Mouse (Mus musculus): Measurements from ENCODE around the gene Top1.
A peak's percentile ranks its signal among the peaks of the same experiment; 100 is the strongest.

Top1 gene

DNA sequence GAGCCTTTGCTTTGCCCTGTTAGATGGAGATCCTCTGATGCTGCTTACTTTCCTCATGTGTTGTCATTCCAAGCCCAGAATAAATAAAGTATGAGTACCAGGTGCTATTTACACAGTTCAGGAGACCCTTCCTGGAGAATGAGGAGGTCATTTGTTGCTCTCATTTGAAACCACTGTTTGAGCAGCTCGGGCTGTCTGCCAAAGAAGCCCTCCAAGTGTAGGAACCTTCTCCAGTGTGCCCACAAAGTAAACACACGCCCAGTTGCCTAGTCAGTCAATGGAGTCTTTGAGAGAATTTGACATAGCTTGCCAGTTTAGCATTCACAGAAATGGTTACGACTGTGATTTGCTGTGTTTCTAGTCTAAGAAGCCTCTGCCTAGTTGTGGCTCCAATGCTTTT, 73.1 kb downstream of the Top1 start:
- no peak for DNase-seq (ENCODE audit: low spot score)

DNA sequence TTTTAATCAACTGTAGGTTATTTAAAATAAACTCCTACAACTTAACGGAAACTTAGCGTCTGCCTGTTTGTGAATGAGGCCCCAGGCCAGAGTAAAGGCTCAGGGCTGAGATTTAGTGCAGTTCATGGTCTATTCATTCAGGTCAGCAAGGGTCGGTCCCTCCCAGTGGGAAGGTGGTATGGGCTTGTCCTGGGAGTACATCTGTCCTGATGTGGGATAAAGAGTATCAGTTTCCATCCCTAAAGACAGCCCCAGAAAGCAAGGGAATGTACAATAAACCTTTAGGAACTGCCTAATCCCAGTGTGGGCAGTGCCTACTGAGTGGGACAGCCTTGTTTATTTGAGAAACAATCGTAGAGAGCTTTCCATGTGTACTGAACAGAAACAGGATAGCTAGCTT, 77.0 kb downstream of the Top1 start:
- no peak for DNase-seq (ENCODE audit: low spot score)

DNA sequence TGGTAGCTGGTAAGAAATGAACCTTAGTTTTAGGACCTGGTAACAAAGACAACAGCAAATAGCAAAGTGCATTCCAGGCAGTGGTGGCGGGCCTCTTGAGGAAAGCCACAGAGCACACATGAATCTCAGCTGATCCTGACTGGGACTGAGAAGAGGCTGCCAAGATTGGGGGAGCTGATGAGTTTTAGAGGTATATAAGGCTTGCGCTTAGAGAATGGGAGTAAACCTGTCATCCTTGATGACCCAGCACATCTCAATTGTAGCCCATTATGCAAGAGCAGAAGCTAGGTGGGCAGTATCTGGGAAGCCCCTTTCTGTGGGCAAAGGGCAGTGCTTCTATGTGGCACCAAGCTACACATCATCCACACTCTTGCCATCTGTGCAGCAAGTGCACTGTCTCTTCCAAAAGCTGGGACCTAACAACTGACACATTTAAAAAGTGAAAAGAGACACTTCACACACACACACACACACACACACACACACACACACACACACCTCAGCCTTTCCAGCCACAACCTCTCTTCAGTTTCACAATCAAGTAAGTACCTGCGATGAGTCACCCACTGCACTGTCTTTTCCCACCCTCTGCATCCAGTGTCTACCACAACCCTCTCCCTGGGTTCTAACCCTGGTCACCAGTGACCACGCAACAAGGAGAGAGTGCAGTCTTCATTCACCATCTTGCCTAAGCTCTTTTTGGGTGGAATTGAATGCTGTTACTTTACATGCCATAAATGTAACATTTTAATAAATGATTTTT, 78.1 kb downstream of the Top1 start:
- no peak for DNase-seq (ENCODE audit: low spot score)

DNA sequence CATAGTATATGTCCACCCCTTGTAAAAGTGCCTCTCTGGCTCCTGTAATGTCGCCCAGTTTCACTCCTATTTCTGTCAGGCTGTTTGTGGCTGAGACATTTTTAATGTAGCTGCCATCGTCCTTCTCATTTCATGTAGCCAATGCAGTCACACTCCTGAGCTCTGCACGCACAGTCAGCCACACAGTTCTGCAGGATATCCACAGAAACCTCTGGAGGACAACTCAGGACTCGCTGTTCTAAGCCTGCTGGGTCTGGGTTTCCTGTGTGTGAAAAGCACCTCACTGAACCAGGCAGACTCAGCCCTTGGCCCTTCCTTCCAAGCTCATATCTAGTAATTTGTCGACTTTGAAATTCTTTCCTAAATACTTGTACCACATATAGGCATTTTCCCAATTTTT, 78.8 kb downstream of the Top1 start:
- DNase-seq (ENCODE audit: low spot score), result no peak

DNA sequence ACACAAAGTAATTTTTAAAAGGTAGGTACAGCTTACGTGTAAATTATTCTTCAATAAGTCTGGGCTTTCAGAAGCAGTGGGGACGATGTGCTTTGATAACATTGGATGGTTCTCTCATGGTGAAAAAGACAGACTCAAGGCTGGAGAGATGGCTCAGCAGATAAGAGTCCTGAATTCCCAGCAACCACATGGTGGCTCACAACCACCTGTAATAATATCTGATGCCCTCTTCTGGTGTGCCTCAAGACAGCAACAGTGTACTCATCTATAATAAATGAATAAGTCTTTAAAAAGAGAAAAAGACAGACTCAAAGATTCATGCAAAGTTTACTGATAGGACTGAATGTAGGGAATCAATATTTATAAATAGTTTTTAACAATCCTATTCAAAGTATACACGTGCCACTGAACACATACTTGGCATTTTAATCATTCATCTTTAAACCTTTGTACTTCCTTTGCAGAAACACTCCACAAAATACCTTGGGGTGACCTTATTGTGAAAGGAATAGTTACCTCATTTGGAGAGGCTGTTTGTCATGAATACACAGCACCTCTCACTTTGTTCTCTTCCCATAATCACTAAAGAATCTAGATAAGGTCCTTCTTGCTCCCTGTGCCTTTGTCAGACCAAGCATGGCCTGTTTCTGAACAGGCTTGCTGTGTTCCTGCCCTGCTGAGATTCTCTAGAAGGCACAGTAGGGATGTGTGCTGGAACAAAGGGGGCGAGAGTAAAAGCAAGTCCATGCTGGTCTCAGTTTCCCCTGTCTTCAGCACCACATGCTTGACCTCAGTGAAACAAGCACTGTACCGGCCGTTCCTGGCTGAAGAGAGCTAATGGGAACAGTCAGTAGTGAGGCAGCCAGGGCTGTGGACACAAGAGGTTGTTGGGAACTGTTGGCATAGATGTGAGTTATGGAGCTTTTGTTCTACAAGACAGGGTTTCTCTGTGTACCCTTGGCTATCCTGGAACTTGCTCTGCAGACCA, 80.5 kb downstream of the Top1 start:
- no peak for DNase-seq (ENCODE audit: low spot score)

DNA sequence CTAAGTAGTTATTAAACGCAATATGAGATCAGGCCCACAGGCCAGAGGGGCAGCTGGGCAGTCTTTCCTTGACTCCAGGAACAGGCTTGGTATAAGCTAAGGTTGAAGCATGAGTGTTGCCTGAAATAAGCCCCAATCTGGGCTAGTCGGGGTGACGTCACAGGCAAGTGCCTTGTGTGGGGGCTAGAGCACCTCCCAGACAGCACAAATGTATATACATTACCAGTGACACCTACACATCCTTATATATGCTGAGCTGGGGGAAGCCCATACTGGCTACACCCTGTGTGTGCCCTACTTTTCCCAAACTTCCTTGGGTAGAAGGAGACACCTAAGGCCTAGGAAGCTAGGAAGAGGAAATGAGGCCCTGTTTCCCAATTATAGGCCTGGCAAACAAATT, 83.3 kb downstream of the Top1 start:
- DNase-seq (ENCODE audit: low spot score), result no peak

DNA sequence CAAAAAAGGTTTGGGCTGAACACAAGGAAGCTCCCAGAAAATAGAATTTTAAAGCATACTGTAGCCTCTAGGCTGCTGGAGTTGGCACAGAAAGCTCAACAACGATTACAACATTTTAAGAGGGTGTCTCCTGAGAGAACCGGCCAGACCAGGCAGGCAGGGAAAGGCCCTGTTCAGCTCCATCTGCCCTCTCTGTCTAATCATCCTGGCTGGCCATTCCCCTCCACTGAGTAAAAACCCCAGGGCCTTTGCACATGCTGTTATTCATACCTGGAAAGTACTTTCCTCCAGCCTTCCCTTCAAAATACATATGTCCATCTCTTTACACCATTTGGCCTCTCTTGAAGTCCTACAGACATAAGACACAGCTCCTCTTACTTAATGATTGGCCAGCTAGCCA, 83.7 kb downstream of the Top1 start:
- no peak for DNase-seq (ENCODE audit: low spot score)

DNA sequence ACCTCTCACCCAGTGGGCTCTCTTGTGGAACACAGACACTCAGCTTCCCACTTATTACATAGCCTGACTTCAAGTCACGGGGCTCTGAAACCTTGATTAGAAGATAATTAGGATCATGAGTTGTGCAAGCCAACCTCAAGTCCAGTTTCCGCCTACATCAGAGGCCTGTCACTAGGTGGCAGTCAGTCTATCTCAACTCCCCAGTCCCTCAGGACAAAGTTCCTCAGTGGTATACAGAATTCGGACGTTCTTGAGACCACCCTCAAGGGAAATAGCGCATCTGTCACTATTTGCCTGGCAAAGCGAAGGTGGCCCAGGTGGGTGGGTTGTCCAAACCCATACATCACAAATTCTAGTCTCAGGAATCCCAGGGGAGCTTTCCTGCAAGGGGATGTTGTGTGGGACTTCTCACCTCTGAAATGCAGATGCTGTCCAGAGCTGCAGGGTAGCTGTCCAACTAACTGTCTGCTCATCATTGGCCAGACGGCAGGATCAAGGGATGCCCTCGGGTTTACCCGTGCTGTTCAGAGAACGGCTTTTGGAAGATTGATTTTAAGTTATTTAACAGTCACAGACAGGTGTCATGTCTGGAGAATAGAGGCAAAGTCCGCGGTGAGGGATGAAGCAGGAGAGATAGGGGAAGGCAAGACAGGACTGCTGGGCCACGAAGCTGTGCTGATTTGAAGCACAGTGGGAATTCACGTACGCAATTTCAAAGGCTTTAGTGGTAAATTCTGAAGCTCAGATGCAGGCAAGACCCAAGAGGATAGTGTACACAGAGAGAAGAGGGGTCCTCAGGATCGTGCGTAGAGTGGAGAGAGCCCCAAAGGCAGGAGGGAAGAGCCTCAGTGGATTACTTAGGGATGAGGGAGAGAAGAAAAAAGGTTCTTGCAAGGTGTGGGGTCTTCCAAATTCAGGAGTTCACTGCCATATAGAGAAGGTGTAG, 84.4 kb downstream of the Top1 start:
- DNase-seq (ENCODE audit: low spot score), result no peak

DNA sequence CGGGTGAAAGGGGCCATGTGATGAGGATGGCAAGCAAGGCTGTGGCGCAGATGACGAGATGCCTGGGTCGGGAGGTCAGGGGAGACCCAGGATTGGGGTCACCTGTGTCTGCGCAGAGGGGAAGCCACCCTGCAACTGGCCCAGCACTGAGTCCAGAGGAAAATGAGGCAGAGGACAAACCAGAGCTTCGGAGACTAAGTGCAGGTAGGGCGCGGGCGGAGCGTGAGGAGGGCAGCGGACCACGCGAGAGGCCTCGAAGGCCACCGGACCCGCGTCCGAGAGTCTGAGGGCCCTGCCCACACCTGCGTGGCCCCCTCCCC, 85.1 kb downstream of the Top1 start:
- DNase-seq (ENCODE audit: low spot score), result no peak

DNA sequence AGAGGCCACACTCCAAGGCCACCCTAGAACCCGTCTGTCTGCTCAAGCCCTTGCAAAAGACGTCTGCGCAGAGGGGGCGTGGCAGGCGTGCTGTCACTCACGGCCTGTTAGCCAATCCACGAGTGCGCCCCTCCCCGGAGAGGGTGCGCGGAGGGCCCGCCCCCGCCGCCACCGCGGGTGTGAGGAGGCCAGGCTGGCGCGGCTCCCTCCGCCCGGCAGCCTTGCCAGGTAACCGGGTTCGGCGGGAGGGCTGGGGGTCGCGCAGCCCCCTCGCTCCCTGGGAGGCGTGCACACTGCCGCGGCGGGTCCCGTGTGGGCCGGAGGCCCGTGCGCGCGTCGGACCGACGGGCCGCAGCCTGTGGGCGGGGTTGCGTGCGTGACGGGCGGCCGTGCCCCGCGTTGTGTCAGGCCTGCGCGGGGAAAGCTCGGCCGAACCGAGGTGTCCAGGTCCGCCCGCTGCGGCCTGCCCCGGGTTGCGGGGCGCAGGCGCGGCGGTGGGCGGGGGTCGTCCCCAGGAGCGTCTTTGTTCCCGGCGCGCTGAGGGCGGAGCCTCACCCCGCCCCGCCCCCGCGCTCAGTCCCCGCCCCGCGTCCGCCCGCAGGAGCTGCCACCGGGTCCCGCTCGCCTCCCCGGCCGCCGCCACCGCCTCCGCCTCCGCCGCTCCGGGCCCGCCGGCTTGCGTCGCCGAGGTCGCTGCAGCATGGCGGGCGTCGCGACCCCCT, 85.6 kb downstream of the Top1 start, which contains the start of gene Plcg1:
Gene Plcg1 (plus strand): TSS at position 184 of the 722 bp plus-strand sequence.
- peak; percentile 90 for DNase-seq (ENCODE audit: low spot score)

DNA sequence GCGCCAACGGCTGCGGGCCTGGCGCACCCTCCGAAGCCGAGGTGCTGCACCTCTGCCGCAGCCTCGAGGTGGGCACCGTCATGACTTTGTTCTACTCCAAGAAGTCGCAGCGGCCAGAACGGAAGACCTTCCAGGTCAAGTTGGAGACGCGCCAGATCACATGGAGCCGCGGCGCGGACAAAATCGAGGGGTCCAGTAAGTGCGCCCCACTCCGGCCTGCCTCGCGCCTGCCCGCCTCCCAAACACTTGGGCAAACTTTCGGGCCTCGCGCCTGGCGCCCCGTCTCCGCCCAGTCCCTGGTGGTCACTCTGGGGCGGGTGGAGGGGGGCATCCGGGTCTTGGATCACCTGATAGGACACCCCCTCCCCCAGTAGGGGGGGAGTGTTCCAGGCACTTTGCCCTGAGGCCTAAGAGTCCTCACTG, 86.2 kb downstream of the Top1 start:
- DNase-seq (ENCODE audit: low spot score), result peak; percentile 18

DNA sequence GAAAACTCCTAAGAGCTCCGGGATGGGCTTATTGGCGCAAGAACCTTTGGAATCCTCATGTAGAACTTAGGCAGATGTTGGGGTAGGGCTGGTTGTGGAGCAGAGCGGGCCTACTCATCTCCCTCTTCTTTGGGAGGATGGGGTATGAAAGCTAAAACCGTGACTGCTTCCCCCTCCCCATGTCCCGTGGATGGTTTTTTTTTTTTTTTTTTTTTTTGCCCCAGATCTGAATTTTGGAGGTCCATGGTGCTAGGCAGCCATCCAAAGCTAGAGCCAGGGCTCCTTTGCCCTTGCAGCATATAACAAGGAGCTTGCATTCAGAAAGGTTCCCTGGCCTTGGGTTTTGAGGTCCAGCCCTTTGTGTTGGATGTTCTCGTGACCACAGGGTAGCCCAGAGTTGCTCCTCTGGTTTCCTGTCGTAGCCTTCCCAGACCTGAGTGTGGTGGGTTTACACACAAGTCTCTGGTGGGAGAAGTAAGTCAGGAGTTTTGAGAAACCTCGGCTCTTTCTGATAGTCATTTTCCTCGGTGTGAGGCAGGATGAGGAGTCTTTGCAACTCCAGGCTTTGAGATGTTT, 86.8 kb downstream of the Top1 start:
- DNase-seq (ENCODE audit: low spot score), result no peak

DNA sequence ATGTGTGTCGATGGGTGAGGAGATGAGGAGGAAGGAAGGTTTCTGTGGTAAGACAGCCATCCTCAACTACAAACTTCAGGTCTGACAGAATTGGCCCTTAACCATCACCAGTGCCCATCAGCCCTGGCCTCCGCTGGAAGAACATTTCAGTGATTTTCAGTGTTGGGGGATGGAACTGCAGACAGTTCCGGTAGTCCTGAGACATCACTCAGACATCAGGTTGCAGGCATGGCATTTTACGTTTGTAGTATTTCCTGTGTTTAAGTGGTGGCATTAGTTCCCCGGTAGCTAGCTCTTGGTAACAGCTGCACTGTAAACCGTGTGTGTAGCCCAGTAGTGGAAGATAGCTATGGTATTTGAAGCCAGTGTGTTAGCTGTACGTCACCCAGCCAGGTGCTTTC, 87.4 kb downstream of the Top1 start:
- DNase-seq (ENCODE audit: low spot score), result peak; percentile 74

DNA sequence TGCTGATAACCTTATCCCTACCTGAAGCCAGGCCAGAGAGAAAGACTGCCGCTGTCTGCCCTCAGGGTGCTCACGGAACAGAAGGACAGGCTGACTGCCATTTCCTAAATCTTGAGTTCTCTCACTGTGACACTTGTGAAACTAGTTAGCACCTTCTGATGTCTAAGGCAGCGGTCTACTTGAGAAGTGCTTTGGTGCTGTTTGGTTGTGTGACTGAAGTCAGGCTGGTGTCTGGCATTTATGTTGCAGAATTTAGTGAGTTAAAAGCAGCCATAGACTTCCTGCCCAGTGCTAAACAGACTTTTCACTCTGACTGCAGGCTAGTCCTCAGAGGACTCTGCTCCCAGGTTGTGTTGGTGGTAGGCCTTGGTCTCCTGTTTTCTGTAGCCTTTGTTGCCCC, 88.6 kb downstream of the Top1 start:
- peak; percentile 74 for DNase-seq (ENCODE audit: low spot score)

DNA sequence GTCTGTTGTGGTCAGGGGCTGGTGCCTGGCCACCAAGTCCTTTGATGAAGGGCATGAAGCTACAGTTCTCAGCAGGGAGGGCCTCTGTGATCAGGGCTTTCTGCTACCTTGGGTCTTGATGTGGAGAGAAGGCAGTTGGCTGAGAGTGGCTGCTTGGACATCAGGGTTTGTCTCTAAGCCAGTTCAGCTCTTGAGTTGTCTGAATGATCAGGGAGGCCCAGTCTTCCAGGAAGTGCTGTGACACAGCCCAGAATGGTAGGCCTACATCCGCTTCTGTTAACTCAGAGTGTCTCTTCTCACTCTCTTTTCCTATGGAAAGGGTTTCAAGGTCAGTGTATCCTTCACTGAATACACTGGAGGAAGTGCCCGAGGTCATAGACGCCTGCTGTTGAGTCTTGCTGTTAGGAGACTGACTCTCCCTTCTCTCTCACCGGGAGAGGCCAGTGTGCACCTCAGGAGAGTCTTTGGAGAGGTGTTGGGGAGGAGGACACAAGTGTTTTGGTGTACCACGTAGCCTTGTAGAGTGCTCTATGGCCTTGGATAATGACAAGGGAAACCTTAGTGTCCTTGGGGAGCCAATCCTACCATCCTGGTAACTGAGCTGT, 90.1 kb downstream of the Top1 start:
- DNase-seq (ENCODE audit: low spot score), result no peak

DNA sequence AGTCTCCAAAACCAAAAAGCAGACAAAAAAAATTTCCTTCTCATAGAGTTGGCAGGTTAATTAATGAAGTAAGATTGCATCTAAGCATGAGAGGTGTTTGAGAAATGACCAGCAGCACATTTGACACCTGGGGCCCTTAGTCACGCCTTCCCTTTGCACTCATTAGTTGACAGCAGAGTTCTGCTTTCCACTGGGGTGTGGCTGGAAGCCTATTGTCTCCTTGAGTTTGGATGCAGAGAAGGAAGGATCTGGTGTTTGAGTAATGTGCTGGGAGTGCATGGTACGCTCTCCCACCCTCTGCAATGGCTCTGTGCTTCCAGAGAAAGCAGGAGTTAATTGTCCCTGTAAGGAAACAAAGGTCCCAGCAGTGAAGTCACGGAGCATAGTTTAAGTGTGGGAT, 90.8 kb downstream of the Top1 start:
- DNase-seq (ENCODE audit: low spot score), result no peak

DNA sequence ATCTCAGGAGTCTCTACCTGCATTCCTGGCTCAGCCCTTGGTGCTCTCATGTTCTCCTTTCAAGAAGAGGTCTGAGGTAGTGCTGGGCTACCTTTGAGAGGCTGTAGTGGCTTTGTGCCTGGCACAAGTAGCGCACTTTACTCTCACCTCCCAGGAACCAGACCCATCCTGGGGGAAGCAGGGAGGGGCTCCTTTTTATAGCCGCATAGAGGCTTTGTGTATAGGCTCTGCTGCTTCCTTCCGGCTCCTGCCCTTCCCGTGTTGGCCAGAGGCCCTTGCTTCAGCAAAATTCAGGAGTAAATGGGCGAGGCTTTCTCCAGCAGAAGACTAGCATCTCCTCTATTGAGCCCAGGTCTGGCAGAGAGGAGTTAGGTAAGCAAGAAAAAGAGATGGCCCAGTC, 92.7 kb downstream of the Top1 start:
- DNase-seq (ENCODE audit: low spot score), result no peak

DNA sequence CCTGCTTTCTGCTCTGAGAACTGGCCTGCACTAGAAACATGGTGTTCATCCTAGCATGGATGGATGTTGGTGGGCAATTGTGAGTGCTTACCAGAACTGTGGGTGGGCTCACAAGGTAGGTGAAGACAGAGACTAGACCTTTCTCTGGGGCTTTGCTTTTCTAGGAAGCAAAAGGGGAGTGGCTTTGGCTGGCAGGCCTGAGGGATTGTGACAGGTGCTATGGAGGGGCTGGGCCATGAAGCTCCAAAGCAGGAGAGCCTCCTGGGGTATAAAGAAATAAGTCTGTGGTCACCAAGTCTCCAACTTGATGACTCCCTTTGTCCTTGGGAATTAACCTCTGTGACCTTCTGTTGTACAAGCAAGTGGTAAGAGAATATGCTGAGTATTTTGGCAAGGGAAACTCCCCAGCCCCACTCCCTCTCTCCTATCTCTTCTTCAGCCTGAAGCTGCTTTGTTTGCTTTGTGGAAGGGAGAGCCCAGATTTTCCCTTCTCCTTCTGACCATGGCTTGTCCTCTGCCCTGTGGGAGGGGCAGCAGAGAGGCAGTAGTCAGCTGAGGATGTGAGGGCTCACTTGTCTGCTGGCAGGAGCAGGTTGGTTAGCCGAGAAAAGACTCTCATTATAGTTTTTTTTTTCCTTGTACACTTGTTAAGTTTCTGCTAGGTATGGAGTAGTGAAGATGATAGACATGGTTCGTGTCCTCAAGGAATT, 94.1 kb downstream of the Top1 start:
- DNase-seq (ENCODE audit: low spot score), result no peak

DNA sequence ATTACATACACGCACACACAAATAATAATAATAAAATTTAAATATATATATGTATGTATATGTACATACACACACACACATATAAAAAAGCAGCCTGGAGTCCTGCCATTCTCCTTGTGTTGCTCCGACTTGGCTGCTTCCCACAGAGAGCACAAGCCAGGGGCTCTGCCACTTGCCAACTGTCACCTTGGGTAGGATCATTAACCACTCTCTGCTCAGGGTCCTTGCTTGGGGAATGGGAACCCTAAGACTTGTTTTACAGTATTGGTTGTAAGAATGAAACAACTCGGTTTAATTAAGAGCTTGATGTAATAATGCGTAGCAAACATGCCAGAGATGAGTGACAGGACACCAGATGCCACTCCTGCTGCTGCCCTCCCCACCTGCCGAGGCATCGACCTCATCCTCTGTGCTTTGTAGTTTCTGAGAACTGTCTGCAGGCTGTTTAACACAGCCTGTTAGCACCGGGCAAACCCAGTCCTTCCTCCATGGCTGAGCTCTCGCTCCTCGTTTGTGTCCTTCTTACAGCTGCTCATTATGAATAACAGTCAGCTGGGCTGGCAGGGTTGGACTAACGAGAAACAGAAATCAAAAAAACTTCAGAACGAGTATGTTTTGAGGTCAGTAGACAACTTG, 95.0 kb downstream of the Top1 start:
- DNase-seq (ENCODE audit: low spot score), result peak; percentile 76

DNA sequence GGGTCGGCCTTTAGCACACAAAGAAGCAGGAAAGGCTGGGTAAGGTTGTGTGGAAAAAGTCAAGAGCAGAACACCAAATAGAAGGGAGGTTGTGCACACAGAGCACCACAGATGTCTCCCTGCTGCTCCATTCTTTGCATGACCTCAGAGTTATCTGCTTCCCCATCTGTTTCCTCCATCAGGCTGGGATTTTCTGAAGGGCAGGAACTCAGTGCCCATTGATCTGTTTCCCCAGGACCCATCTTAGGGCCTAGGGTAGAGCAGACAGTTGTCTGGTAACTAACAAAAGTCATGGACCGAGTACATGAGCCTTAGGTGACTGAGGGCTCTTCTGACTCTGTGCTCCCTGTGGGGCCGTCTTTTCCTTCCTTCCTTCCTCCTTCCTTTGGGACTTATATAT, 95.9 kb downstream of the Top1 start:
- no peak for DNase-seq (ENCODE audit: low spot score)

All from T-cell, adult 2 months (primary cell).